Mouse (Mus musculus) cerebral cortex, adult 2 months (tissue): ENCODE measurements around the gene Jpt1.

Experiments used
- whole genome bisulfite sequencing: fragments of 180-500 bp; shearing (Covaris S2); methylation state at CpG from one replicate; pipeline ENCODE4 v1.1.7; 2018; 5-methylcytosine and 5-hydroxymethylcytosine counted together

Jpt1 gene

GRCm38 (mm10) chr11:115514238-115514663 lies at the start of gene Jpt1:
Gene Jpt1, minus strand, starts transcription at chr11:115514387.
- WGBS = under 1% methylated on average over 24 of the region's 24 CpGs

GRCm38 (mm10) chr11:115563406-115563805 lies 49.2 kb upstream of the Jpt1 start:
- WGBS = 29% methylated on average over 4 of the region's 4 CpGs

- WGBS = 83% methylated on average over 17 of the region's 17 CpGs
Observed at GRCm38 (mm10) chr11:115555717-115556116, 41.5 kb upstream of the Jpt1 start.

GRCm38 (mm10) chr11:115552783-115553182 lies 38.6 kb upstream of the Jpt1 start:
- WGBS = 73% methylated on average over 4 of the region's 4 CpGs

- 79% methylated on average over 4 of the region's 4 CpGs for WGBS
Observed at GRCm38 (mm10) chr11:115543571-115543970, 29.4 kb upstream of the Jpt1 start.

- 61% methylated on average over 2 of the region's 2 CpGs for WGBS
Observed at GRCm38 (mm10) chr11:115538045-115538444, 23.9 kb upstream of the Jpt1 start.

GRCm38 (mm10) chr11:115536856-115537568 lies 22.8 kb upstream of the Jpt1 start:
- WGBS = 58% methylated on average over 10 of the region's 10 CpGs

GRCm38 (mm10) chr11:115536038-115536681 lies 22.0 kb upstream of the Jpt1 start, which contains the start of gene Sumo2:
Gene Sumo2, minus strand, starts transcription at chr11:115536276.
- under 1% methylated on average over 66 of the region's 70 CpGs for WGBS

- WGBS = 1% methylated on average over 80 of the region's 84 CpGs
Observed at GRCm38 (mm10) chr11:115535401-115536037, 21.3 kb upstream of the Jpt1 start.

GRCm38 (mm10) chr11:115534759-115535371 lies 20.7 kb upstream of the Jpt1 start:
- 3% methylated on average over 11 of the region's 11 CpGs for whole genome bisulfite sequencing

GRCm38 (mm10) chr11:115526446-115526845 lies 12.3 kb upstream of the Jpt1 start:
- WGBS = 77% methylated on average over 3 of the region's 3 CpGs

- WGBS = 71% methylated on average over 2 of the region's 2 CpGs
Observed at GRCm38 (mm10) chr11:115522703-115523102, 8.5 kb upstream of the Jpt1 start.

GRCm38 (mm10) chr11:115522238-115522637 lies 8.1 kb upstream of the Jpt1 start:
- 94% methylated on average over 2 of the region's 2 CpGs for whole genome bisulfite sequencing

GRCm38 (mm10) chr11:115521080-115521479 lies 6.9 kb upstream of the Jpt1 start:
- WGBS = 76% methylated on average over 4 of the region's 4 CpGs

- WGBS = 73% methylated on average over 2 of the region's 2 CpGs
Observed at GRCm38 (mm10) chr11:115520218-115520617, 6.0 kb upstream of the Jpt1 start.

GRCm38 (mm10) chr11:115519581-115519980 lies 5.4 kb upstream of the Jpt1 start:
- 84% methylated on average over 3 of the region's 3 CpGs for WGBS

GRCm38 (mm10) chr11:115518693-115519092 lies 4.5 kb upstream of the Jpt1 start:
- 36% methylated on average over 9 of the region's 9 CpGs for WGBS

- WGBS = 71% methylated on average over 5 of the region's 5 CpGs
Observed at GRCm38 (mm10) chr11:115516942-115517341, 2.8 kb upstream of the Jpt1 start.

GRCm38 (mm10) chr11:115515021-115515420 lies 834 bp upstream of the Jpt1 start:
- WGBS = 65% methylated on average over 6 of the region's 6 CpGs

- WGBS = under 1% methylated on average over 57 of the region's 57 CpGs
Observed at GRCm38 (mm10) chr11:115513271-115514237, 633 bp downstream of the Jpt1 start.
